18 mouse cellular contexts compared by ENCODE assay signal in genomic region chr16:95601807-95602206, GRCm38 (mm10). TPM values are rescaled to one million over a fixed set of nuclear protein-coding genes. Genes with fewer than 3 reads are reported as not detected.
DNase-seq lines count a peak whose midpoint lies in the region; ATAC-seq and TF ChIP-seq lines count a peak whose summit lies in the region.
"Had no signal": no experiment of that assay in that cellular context is flagged by ENCODE, and none has a peak within 500 bp of the region (broad histone marks: within the 10 kb centered on the region; RNA-seq: fewer than 3 reads in every experiment).

No protein-coding gene starts in this region.

- ATAC-seq in hindbrain, embryonic 14.5 days (ENCODE audit: low FRiP score), result no peak
- peak; percentile 51; the same call in 1 of the 2 replicates for ATAC-seq in neural tube, embryonic 12.5 days (ENCODE audit: low FRiP score, low read depth)
- no peak for ATAC-seq in megakaryocyte progenitor cell, adult 5-6 weeks (replicated peaks; ENCODE audit: poor library complexity)
- ATAC-seq: intestine, embryonic 16.5 days; lung, postnatal 0 days had no signal

- TF ChIP-seq POLR2A in embryonic fibroblast, embryonic 13.5 days (IDR thresholded peaks at IDR 0.05; ENCODE audit: low read depth, low read length), result no peak

- H3K9ac ChIP-seq in hindbrain, embryonic 14.5 days, result no peak overlapping the region
- no peak overlapping the region for H3K9ac ChIP-seq in neural tube, embryonic 12.5 days

- peak; percentile 38 for DNase-seq in hindbrain, embryonic 10.5 days (ENCODE audit: low spot score)
- no peak for DNase-seq in hindbrain, embryonic 14.5 days (ENCODE audit: low spot score)
- DNase-seq in neural tube, embryonic 10.5 days (ENCODE audit: extremely low spot score, low spot score), result no peak
- DNase-seq in left cerebral cortex, postnatal 25 days (ENCODE audit: low spot score in 2 of 2), result no peak
- DNase-seq: cerebellum, adult 11 months; gastrocnemius, postnatal 25 days; heart, postnatal 36 days; kidney, postnatal 10 days; liver; right cerebral cortex, postnatal 14 days had no signal

- H3K27me3 ChIP-seq in hindbrain, embryonic 10.5 days (ENCODE audit: insufficient read depth, poor library complexity, severe bottlenecking), result no peaks in the 10 kb centered on the region
- no peaks in the 10 kb centered on the region for H3K27me3 ChIP-seq in hindbrain, embryonic 14.5 days (ENCODE audit: control insufficient read depth, insufficient read depth, low read length)
- H3K27me3 ChIP-seq in neural tube, embryonic 12.5 days (replicated peaks), result no peaks in the 10 kb centered on the region

- H3K36me3 ChIP-seq in hindbrain, embryonic 10.5 days, result no peaks in the 10 kb centered on the region
- H3K36me3 ChIP-seq in hindbrain, embryonic 14.5 days (replicated peaks; ENCODE audit: control insufficient read depth, insufficient read depth), result no peaks in the 10 kb centered on the region
- no peaks in the 10 kb centered on the region for H3K36me3 ChIP-seq in neural tube, embryonic 12.5 days
- H3K36me3 ChIP-seq: G1E; heart, embryonic 10.5 days had no signal

- H3K9me3 ChIP-seq in hindbrain, embryonic 10.5 days, result no peaks in the 10 kb centered on the region
- no peaks in the 10 kb centered on the region for H3K9me3 ChIP-seq in hindbrain, embryonic 14.5 days (ENCODE audit: control insufficient read depth, low read length)
- no peaks in the 10 kb centered on the region for H3K9me3 ChIP-seq in neural tube, embryonic 12.5 days
- H3K9me3 ChIP-seq: G1E; heart, embryonic 10.5 days had no signal

- no peak for TF ChIP-seq CTCF in embryonic fibroblast, embryonic 13.5 days (IDR thresholded peaks at IDR 0.05; ENCODE audit: borderline replicate concordance, insufficient read depth, low read length)

- H3K4me1 ChIP-seq in hindbrain, embryonic 10.5 days (replicated peaks), result peaks cover 25% of the 10 kb centered on the region
- 0 out of 2 replicates have a peak, but pooled peaks cover 12% of the 10 kb centered on the region for H3K4me1 ChIP-seq in hindbrain, embryonic 14.5 days (replicated peaks; ENCODE audit: control insufficient read depth, insufficient read depth, low read length)
- H3K4me1 ChIP-seq in neural tube, embryonic 12.5 days, result peaks cover 12% of the 10 kb centered on the region
- H3K4me1 ChIP-seq in embryonic fibroblast, embryonic 13.5 days (ENCODE audit: control insufficient read depth, insufficient read depth, low read length), result peaks cover 1% of the 10 kb centered on the region

- H3K4me3 ChIP-seq in hindbrain, embryonic 10.5 days, result no peak overlapping the region
- H3K4me3 ChIP-seq in hindbrain, embryonic 14.5 days (replicated peaks; ENCODE audit: low read length), result no peak overlapping the region
- no peak overlapping the region for H3K4me3 ChIP-seq in neural tube, embryonic 12.5 days
- H3K4me3 ChIP-seq in embryonic fibroblast, embryonic 13.5 days (ENCODE audit: insufficient read depth, low read length), result no peak overlapping the region
- H3K4me3 ChIP-seq: heart, embryonic 10.5 days had no signal

- 28% methylated on average over 4 of the region's 4 CpGs for WGBS in hindbrain, embryonic 10.5 days
- 26% methylated on average over 4 of the region's 4 CpGs for WGBS in hindbrain, embryonic 14.5 days
- WGBS in neural tube, embryonic 12.5 days, result 29% methylated on average over 4 of the region's 4 CpGs

- intact Hi-C loops in left cerebral cortex, postnatal 25 days (cut with DNase I), result no loop called here

- H3K4me2 ChIP-seq in hindbrain, embryonic 14.5 days (replicated peaks), result no peak overlapping the region
- no peak overlapping the region for H3K4me2 ChIP-seq in neural tube, embryonic 12.5 days (replicated peaks)

- peak overlapping the region; percentile 74 for H3K27ac ChIP-seq in hindbrain, embryonic 10.5 days
- H3K27ac ChIP-seq in hindbrain, embryonic 14.5 days, result no peak overlapping the region
- no peak overlapping the region for H3K27ac ChIP-seq in neural tube, embryonic 12.5 days
- H3K27ac ChIP-seq in embryonic fibroblast, embryonic 13.5 days (ENCODE audit: insufficient read depth, low read length), result peak overlapping the region; percentile 20; the same call in 1 of the 2 replicates
- H3K27ac ChIP-seq: heart, embryonic 10.5 days had no signal

RNA-seq across cellular contexts. Expression of gene Erg, which starts 15.4 kb away (rescaled TPM):
- polyA plus RNA-seq in hindbrain, embryonic 10.5 days (2016; fragmentation: Nextera tagmentation; extraction: Ambion mirVana), result 2.1 and 2.2 TPM in 2 replicates
- 0.98 and 1.7 TPM in 2 replicates for polyA plus RNA-seq in hindbrain, embryonic 14.5 days (2014; fragmentation: Nextera tagmentation; extraction: Ambion mirVana)
- polyA plus RNA-seq in neural tube, embryonic 12.5 days (2016; fragmentation: Nextera tagmentation; extraction: Ambion mirVana), result 3.5 and 4.2 TPM in 2 replicates
- polyA plus RNA-seq in embryonic fibroblast, embryonic 13.5 days (2011; ENCODE audit: insufficient read length, low read depth, missing spikeins), result 6.1 and 17.6 TPM in 2 replicates
- 1 to 10 TPM; 4.2 to 6.4 TPM for total RNA-seq in left cerebral cortex, postnatal 25 days (2021)
- 20.9 and 26.9 TPM in 2 replicates for total RNA-seq in megakaryocyte progenitor cell, adult 5-6 weeks (2015)
- total RNA-seq in megakaryocyte progenitor cell, adult 5-6 weeks (2017), result 46.0 and 55.8 TPM in 2 replicates
- total RNA-seq: monocyte, adult 5-6 weeks had no signal

Comparison
In these comparisons a context has a peak if more than half of its experiments do, and no peak if none do; other contexts are left out.
1. H3K27ac ChIP-seq: peak in hindbrain, embryonic 10.5 days (single experiment) and embryonic fibroblast, embryonic 13.5 days (single experiment); none in hindbrain, embryonic 14.5 days (single experiment) and neural tube, embryonic 12.5 days (single experiment).